Mouse (Mus musculus) left cerebral cortex, postnatal 10 days (tissue): ENCODE results near the gene Efna4. TPM values are rescaled to one million over a fixed set of nuclear protein-coding genes. Genes with fewer than 3 reads are reported as not detected.

Experiments
- DNase-seq, 2 experiments: peaks; one replicate each; pipeline ENCODE4 v3.0.0; 2021 to 2022; ENCODE audit warnings: low spot score in 2 of 2, mixed read lengths in 1 of 2; ENCODE audit errors: extremely low spot score in 1 of 2
- intact Hi-C: fragments of 180-260 bp; cut with DNase I; formaldehyde crosslinking; loops from one replicate; pipeline ENCODE4 v1.15.1; 2025
- total RNA-seq, 2 experiments: library from RNA; stranded (reverse); gene quantifications; 2 replicates each; pipeline ENCODE4 v1.2.3; 2021

The Efna4 gene
- total RNA-seq, 2 experiments from 2014 or later = 0.34 to 1.1 TPM

DNA sequence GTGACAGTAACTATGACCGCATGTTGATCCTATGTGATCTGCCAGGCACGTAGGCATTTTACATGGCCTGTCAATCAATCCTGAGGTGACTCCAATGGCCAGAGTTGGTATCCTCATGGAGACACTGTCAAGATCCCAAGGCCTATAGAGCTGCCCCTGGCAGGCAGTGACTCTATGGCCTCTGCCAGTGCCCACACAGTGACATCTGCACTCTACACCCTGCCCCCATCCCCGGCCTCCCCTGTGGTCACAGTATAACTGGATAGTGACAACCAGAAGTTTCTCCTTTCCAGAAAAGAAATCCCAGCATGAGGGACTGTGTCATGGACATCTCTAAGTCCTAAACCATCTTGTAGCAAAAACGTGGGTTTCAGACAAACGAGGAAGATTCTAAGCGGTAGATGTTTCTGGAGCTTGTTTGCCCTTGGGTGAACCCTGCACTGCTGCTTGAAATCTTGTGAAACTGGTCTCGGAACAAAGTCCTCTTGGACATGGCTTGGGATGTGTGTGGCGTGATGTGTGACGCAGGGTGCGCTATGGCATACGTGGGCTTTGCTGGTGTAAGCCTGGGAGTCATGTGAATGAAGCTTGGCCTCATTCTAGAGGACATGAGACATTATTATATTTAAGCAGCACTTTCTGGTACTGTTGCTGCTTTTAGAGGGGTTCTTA lies 44.4 kb downstream of the Efna4 start:
- no peak for DNase-seq

DNA sequence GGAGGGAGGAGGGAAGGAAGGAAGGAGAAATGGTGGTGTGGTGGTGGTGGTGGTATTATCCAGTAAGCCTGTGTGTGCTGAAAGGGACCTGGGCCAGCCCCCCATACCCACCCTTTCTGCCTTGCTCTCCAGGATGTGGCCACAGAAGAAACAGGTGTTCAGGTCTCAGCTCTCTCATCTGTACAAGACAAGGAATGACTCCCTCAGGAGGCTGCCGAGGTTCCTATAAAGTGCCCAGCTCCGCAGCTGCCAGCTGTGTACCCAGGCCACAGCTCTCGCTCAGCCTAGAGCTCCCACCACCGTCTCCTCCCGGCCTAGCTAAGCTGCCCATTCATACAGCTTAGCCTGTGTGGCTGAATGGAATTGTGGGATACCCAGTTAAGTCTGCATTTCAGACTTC lies 45.5 kb downstream of the Efna4 start:
- DNase-seq = no peak
- intact Hi-C loops = no loop called here

More for the DNA sequence above, 44.4 kb downstream of the Efna4 start:
- intact Hi-C loops = no loop called here

DNA sequence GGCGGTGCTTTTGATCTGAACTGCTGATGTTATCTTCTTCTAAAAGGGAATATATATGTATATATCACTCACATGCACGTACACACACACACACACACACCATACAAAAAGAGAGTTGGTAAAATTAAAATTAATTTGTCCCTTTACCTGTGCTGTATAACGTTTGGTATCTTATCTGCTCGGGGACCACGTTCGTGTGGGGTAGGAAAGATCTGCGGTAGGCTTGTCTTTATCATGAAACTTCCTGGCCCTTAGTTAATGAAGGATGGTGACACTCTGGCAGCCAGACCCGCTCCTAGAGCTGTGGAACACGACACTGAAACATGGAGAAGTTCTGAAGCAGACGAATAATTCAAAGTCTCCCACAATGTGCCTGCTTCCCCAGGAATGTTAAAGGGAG lies 46.0 kb downstream of the Efna4 start:
- intact Hi-C loops = no loop called here

DNA sequence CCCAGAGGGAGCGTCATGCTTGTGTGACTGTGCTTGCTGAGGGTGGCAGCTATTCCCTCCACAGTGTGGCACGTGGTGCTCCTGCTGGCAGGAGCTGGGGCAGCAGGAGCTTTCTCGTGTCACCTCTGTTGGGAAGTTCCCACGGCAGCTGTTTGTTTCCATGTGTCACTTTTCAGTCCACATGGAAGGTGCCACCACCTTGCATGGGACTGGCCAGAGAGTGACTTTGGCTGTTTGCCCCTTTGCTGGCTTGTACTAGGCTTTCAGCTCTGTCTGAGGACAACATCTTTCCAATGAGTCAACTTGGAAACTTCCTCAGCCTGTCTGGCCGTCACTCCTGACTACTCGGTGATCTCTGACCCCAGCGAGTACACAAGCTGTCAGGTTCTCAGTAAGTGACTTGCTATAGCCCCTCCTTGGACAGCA lies 49.3 kb downstream of the Efna4 start:
- intact Hi-C loops = no loop called here
- no peak for DNase-seq

More for the DNA sequence above, 46.0 kb downstream of the Efna4 start:
- DNase-seq = no peak

DNA sequence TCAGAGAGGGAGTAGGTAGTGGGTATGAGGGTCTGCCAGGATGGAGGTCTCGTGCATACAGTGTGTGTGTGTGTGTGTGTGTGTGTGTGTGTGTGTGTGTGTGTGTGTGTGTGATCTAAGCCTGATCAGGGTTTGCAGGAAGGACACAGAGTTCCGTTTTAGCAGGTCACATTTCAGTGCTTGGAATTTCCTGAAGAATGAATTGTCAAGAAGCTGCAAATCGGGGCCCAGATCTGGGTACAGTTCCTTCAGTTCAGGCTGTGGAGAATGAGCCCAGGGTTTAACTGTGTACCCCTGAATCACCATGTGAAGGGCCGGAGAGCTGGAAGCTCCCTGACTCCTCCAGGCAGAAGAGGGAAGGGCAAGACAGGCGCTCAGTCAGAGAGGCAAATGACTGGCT lies 50.5 kb downstream of the Efna4 start:
- intact Hi-C loops = no loop called here
- DNase-seq = no peak

DNA sequence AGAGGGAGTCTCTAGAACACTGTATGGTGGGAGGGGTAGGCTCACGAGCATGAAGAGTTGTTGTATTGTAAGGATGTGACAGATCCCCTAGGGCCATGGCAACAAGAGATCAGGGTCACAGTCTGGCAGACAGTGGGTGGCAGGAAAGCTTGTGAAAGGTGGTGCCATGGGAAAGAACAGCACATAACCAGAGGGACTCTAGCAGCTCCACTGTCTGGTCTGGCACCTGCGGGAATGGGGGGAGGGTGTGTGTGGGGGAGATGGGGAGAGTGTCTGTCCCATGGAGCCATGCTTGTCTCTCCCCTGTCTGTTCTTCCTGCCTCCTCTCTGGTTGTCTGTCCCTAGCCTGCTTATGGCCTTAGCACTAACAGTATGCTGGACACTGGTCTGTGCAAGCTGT lies 52.3 kb downstream of the Efna4 start:
- DNase-seq = no peak
- intact Hi-C loops = no loop called here

DNA sequence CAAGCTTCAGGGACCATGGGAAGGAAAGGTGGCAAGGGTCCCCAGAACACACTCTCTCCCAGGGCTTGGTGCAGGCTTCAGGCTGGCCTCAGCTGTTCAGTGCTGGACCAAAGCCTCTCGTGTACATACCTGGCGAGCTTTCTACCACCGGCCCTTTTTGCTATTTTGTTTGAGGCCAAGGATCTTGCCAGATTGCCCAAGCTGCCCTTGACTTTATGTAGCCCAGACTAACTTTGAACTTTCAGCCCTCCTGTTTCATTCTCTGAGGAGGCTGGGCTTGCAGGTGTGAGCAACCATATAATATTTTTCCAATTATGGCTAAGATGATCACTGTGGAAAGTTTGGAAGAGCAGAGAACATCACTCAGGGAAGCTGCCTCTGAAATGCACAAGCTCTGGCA lies 53.6 kb downstream of the Efna4 start:
- intact Hi-C loops = loop anchor here (5.0 kb wide), 1 partner anchor 37 kb away; the partner anchor contains the start of genes Krtcap2 and Trim46

More for the DNA sequence above, 53.6 kb downstream of the Efna4 start:
- DNase-seq = no peak

Other genes with a start within 250 kb of the Efna4 start
- gene Rusc1, start 244.7 kb downstream of the Efna4 start, total RNA-seq = 100 to 1,000 TPM; 208 to 210 TPM
- under 1 TPM in 1 of 2 experiments, not detected in 1; 0.19 TPM for gene Gm43738, start 236.9 kb downstream of the Efna4 start, total RNA-seq
- gene Fdps, start 236.1 kb downstream of the Efna4 start, total RNA-seq = 100 to 1,000 TPM; 165 to 177 TPM
- not detected for gene Pklr, start 201.9 kb downstream of the Efna4 start, total RNA-seq
- gene Hcn3, start 177.8 kb downstream of the Efna4 start, total RNA-seq = 10 to 100 TPM; 37.0 to 48.6 TPM
- gene Clk2, start 173.2 kb downstream of the Efna4 start, total RNA-seq = 10 to 100 TPM; 42.3 to 47.3 TPM
- 10 to 100 TPM; 80.5 to 81.1 TPM for gene Scamp3, start 160.6 kb downstream of the Efna4 start, total RNA-seq
- gene Fam189b, start 154.9 kb downstream of the Efna4 start, total RNA-seq = 10 to 100 TPM; 59.6 to 66.2 TPM
- gene Gba, start 135.1 kb downstream of the Efna4 start, total RNA-seq = 10 to 100 TPM; 66.2 to 68.0 TPM
- 10 to 100 TPM; 27.8 to 31.4 TPM for gene Thbs3, start 122.8 kb downstream of the Efna4 start, total RNA-seq
- gene Mtx1, start 110.9 kb downstream of the Efna4 start, total RNA-seq = 100 to 1,000 TPM in 1 of 2 experiments, 10 to 100 TPM in 1; 98.6 to 102 TPM
- 1 to 10 TPM in 1 of 2 experiments, under 1 TPM in 1; 0.58 to 1.8 TPM for gene Muc1, start 109.0 kb downstream of the Efna4 start, total RNA-seq
- gene Krtcap2, start 92.1 kb downstream of the Efna4 start, total RNA-seq = 10 to 100 TPM; 72.1 to 92.1 TPM
- 100 to 1,000 TPM; 112 to 118 TPM for gene Trim46, start 91.7 kb downstream of the Efna4 start, total RNA-seq
- 10 to 100 TPM; 47.1 to 51.1 TPM for gene Dpm3, start 78.7 kb downstream of the Efna4 start, total RNA-seq
- gene Slc50a1, start 67.5 kb downstream of the Efna4 start, total RNA-seq = 10 to 100 TPM; 17.9 to 22.3 TPM
- 1 to 10 TPM; 3.3 to 4.4 TPM for gene Efna1, start 56.9 kb downstream of the Efna4 start, total RNA-seq
- 10 to 100 TPM; 47.7 to 56.7 TPM for gene Efna3, start 15.1 kb downstream of the Efna4 start, total RNA-seq
- 10 to 100 TPM; 93.0 to 96.9 TPM for gene Adam15, start 12.0 kb upstream of the Efna4 start, total RNA-seq
- under 1 TPM; 0.39 to 0.41 TPM for gene Dcst2, start 23.9 kb upstream of the Efna4 start, total RNA-seq
- gene Dcst1, start 27.2 kb upstream of the Efna4 start, total RNA-seq = not detected
- 1 to 10 TPM; 6.9 TPM for gene Zbtb7b, start 56.7 kb upstream of the Efna4 start, total RNA-seq
- gene Lenep, start 64.8 kb upstream of the Efna4 start, total RNA-seq = not detected
- gene Flad1, start 73.8 kb upstream of the Efna4 start, total RNA-seq = 10 to 100 TPM; 31.9 to 32.7 TPM
- 1 to 10 TPM; 7.4 to 8.0 TPM for gene Cks1b, start 80.4 kb upstream of the Efna4 start, total RNA-seq
- gene Shc1, start 80.4 kb upstream of the Efna4 start, total RNA-seq = 10 to 100 TPM; 12.2 to 13.8 TPM
- 10 to 100 TPM; 46.0 to 50.6 TPM for gene Pygo2, start 92.2 kb upstream of the Efna4 start, total RNA-seq
- gene Pbxip1, start 98.7 kb upstream of the Efna4 start, total RNA-seq = 10 to 100 TPM; 32.8 to 33.8 TPM
- gene Pmvk, start 116.5 kb upstream of the Efna4 start, total RNA-seq = 10 to 100 TPM; 43.4 to 45.9 TPM
- 10 to 100 TPM; 22.9 to 23.7 TPM for gene Kcnn3, start 182.1 kb upstream of the Efna4 start, total RNA-seq